Mouse (Mus musculus) activated CD4-positive, CD25-positive, alpha-beta regulatory T cell, adult 4 months (primary cell): ENCODE data around the gene Tcerg1l. TPM values are rescaled to one million over a fixed set of nuclear protein-coding genes. Genes with fewer than 3 reads are reported as not detected.

ENCODE experiments used
- ATAC-seq: one replicate; pipeline ENCODE4 v1.8.0; 2017
- polyA plus RNA-seq, 2 experiments: library from polyadenylated mRNA; unstranded; fragments of 100-300 nt; shearing (Covaris generic); gene quantifications; one replicate each; pipeline ENCODE4 v1.2.1; 2017

Gene Tcerg1l
- not detected for polyA plus RNA-seq

DNA sequence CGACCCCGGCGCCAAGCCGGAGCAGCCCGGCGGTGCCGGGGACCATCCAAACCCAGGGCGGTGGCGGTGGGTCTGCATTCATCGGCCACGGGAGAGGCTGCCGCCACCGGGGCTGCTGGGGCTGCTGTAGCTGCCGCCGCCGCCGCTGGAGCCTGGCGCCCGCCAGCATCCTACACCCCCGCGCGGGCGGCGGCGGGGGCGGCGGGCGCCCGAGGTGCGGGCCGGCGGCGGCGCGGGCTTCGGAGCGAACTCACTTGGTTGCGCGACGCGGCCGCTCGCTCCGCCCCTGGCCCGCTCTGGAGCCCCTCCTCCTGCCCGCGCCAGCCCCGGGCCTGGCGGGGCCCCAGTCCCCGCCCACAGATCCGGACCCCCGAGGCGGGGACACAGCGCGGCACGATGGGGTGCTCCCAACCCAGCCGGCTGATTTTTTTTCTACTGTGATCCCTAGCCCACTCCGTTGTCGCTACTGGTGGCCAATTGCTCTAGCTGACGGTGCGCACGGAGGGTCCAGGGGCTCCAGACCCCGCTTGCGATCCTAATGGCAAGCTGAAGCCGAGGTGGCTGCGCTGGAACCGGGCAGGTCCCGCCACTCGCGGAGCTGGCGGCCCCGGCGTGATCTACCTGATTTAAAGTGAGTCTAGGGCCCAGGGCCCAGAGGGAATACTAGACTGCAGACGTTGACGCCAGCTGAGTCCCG lies at the start of gene Tcerg1l:
Tcerg1l (minus strand) TSS at position 246 of the 697 bp plus-strand sequence.
- no peak for ATAC-seq

DNA sequence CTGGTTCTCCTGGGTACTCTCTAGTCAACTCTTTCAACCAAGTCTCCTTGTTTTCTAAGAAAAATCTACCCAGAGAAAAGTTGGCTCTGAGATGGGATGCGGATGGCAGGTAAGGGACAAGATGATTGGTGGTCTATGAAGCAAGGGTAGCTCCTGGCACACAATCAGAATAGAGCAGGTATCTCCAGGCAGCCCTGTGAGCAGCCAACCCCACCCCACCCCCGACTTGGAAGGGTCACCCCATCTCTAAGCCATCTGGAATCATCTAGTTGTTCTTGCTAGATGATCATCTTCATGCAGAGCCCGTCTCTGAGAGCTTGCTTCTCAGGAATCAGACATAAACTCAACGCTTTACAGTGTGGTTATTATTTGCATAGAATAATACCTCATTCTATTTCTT lies 44.6 kb upstream of the Tcerg1l start:
- no peak for ATAC-seq

DNA sequence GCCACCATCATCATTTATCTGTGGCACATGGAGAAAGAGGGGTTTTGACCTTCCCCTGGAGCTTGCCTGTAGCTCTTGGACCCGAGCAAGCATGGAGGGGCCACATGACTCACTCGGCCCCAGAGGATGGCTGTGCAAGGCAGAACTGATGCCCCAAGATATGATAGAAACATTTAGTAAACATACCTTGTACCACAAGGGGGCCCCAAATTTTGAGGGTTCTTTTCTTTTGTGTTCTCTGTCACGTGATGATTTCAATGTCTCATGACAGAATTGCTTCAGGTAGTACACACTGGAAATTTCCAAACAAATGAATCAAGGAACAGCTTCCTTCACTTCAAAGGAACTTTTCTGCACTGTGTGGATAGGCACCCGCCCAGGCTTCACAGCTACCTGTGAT lies 35.0 kb upstream of the Tcerg1l start:
- ATAC-seq: no peak

DNA sequence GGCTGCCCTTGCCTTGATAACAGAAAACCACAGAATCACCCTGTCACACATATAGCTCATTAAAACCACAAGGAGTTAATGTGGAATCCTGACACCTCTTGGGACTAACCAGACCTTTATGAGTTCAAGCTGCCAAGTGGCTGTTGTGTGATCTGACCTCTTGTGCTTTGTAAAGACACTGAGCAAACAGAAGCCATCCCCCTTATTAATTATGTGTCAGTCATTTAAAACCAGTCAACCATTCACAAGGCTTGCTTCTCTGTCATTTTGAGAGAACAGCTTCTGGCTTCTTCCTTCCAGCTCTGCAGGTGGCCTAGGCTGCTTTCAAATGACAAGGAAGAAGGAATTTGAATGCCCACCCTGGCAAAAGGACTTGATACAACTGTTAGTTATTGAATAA lies 33.9 kb upstream of the Tcerg1l start:
- no peak for ATAC-seq

DNA sequence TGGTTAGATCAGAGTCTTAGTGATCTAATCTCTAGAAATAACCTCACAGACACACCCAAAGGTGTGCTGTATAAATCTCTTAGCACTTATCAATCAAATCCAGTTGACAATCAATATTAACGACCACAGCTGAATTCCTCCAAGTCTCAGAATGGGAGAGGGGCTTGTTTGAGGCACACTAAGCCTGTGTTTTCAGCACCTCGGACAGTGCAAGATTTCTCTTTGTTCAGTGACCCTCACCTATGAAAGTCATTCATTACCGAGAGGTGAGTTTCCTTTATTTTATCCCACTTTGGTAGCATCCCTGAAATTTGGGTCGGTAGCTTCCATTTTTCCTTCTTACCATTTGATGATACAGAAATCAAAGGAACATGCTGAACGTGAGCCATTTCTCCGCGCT lies 32.4 kb upstream of the Tcerg1l start:
- ATAC-seq: no peak

DNA sequence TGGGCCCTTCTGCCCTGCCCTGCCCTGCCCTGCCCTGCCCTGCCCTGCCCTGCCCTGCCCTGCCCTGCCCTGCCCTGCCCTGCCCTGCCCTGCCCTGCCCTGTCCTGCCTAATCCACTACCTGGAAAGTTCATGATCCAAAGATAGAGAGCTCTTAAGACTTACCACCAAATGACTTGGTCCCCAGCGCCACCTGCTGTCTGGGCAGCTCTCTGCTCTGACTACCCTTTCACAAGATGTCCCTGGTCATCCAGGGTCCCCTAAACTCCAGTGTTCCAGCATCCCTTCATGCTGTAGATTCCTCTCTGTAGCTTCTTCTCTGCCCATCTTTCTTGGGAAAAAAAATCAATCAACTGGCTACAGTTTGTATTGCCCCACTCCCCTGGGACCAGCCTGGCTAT lies 31.3 kb upstream of the Tcerg1l start:
- no peak for ATAC-seq

DNA sequence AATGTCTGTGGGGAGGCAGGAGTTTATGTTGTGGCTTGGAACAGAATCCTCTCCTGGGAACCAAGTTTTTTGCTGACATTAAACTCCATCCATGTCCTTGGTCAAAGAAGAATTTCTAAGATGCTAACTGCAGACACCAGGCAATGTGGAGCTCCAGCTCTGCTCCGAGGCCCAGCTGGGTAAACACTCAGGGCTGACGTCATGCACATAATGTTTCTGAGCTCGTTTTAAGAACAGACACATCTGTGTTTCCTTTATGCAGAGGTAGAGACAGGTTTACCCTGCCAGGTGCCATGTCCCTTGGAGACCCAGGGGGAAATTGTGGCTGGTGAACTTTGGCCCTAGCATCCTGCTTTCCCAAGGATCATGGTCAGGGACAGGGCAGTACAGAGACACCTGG lies 29.9 kb upstream of the Tcerg1l start:
- ATAC-seq: no peak

DNA sequence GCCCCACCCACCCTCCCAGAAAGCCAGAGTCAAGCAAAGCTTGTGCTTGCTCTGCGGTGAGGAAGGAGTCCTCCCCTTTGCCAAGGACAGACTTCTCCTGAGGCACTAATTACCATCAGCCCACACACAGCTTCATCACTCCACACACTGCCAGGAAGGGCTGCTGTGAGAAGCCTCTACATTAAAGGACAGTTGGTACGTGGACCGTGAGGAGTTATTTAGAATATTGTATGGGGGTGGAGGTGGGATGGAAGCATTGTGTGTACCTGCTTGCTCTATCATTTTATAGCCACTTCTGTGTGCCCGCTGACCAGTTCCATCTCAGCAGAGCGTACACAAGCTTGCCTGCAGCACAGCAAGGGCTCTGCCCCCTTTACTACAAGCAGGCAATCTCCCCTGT lies 16.0 kb upstream of the Tcerg1l start:
- no peak for ATAC-seq

DNA sequence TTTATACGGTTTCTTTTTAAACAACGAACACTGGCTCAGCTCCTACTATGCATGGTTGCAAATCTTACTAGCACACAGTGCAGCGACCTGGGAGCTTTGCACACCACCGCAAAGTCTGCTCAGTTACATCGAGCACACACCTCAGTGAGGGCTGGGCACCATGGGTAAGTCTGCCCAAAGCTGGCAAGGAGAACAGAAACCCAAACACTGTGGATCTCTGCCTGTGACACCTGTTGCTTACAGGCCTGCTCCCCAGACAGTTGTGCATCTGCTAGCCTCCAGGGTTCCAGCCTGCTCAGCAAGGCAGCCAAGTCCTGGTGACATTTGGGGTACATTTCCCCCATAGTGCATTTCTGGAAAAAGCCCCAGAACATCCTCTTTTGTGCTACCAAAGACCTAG lies 4.1 kb upstream of the Tcerg1l start:
- ATAC-seq: no peak

DNA sequence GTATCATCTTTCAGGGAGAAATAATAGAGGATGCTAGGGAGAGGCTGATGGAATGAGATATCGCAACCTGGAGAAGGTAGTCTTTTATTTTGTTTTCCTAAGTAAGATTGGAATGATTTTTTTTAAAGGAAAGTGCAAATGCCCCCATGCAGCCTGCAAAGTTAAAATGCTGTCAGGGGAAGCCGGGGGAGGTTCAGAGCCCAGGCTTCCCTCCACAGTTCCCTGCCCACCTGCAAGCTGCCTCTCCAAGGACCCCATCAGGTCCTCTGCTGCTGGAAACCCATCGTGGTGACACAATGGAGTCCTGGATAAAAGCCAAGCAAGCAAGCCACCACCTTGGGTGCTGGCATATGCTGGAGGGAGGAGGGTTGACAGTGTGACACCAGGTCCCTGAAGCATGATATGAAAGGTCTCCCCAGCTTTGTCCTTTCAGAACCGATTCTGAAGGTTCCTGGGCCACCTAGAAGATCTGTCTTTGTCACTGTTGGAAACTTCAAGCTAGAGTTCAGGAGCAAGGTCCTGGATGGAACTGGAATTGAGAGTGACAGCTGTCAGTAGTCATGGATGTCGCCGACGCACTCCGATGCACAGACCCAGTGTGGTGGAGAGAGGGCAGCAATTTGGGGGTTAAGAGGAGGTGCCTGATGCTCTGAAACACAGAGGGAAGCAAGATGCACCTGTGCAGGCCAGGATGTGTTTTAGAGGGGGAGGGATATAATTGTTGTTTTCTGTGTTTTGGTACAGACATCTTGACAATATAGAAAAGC lies 3.2 kb upstream of the Tcerg1l start:
- no peak for ATAC-seq

DNA sequence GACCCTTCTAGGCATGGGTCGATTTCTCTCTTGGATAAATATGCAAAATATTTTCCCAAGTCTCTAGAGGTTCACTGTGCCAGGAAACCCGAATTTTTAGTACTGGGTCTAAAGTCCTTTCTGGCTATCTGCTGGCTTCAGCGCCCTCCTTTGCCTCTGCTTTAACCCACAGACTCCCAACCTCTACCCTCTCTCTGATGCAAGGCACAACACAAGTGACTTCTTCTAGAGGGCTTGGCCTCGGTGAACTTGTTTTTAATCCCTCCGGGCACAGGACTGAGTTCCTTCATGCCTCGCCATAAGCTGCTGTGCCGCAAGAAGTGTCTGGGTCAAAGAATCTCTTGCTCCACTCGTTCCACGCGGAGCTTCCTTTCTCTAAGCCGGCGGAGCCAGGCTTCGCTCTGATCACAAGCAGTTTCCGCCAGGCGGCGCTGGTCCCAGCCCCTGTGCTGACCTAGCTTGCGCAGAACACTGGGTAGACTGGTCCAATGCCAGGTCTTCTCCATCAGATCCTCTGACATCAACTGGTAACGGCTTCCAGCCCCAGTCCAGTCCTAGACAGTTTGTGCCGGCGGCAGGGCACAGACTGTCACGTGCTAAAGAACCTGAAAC lies 758 bp upstream of the Tcerg1l start:
- ATAC-seq: no peak

DNA sequence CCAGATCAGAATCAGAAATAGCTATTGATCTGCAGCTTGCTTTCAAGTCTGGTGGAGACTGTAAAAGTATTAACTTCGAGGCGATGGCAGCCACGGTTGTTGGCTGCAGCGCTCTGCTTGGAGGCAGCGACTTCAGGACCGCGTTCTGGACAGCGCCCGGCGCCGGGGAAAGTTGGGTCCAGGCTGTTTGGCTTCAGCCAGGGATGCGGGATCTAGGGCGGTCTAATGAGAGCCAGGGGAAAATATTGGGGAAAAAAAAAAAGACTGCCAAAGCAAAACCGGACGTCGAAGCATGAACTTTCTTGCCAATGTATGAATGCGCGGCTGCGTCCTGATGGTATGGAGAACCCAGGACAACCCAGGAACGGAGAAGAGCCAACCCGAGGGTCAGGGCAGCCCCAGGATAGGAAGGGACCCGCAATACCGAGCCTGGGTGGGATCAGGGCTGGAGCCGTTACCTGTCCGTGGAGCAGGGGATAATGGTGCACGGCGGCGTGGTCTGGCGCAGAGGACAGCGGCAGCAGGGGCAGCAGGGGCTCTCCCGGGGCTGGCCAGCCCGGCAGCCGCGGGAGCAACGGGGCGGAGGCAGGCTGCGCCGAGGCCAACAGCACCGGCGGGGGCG lies 556 bp downstream of the Tcerg1l start:
- no peak for ATAC-seq

DNA sequence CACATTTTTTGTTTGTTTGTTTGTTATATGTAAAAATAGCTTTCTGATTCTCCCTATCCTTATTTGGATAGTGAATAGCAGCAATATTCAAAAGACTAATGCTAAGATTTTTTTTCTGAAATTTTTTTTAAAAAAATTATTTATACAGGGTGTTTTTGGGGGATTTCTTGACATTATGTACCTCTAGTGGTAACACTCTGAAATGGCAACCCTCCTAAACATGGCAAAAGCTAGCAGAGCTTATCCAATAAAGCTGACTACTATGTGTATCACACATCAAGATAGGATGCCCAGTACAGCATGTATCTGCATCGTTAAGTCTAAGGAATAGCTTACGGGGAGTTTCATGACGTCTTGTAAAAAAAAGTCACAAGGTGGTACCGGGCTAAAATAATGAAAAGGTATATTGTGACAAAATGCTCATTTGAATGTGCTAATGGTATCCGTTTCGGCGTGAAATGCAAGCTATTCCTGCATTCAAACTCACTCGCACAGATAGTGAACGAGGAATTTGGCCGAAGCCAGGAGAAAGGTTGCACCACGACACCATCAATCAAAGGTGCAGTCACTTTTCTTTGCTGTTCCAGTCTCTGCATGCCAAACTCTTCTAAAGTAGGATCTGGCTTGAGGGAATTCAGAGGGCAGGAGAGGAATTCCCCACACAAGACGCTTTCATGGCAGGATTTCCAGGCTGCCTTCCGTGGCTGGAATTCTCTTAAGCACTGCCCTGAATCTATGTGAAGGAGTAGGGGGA lies 1.2 kb downstream of the Tcerg1l start:
- no peak for ATAC-seq

DNA sequence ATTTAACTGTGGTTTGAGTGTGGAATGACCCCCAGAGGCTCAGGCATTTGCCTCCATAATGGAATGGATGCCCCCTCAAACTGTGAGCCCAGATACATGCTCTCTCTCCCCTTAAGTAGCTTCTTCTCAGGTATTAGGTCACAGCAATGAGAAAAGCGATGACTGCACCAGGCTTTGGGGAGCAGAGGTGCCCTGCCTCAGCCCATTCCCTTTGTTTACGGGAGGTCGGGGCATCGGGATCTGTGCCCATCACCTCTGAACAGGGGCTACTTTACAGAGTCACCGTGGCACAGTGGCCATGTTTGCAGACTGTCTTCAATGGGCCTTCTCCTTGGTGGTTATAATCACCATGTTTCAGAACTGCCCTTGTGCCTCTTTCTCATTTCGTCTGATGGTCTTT lies 7.6 kb downstream of the Tcerg1l start:
- ATAC-seq: no peak

DNA sequence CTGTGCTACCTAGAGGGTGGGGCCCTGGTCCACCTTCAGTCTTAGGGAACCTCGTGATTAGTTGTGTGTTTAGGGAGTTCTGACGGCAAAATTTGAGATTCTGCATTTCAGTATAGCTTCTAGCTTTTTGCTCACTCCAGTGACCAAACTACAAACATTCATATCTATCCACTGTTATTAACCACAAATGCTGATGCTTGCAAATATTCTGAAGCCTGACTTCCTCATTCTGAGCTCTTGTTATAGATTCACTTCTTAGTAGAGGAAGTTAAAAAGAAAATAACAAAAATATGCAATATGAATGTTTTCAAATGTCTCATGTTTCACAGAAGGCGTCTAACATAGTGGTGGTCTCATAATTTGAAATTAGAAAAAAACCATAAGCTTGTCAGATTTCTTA lies 8.5 kb downstream of the Tcerg1l start:
- ATAC-seq: no peak

DNA sequence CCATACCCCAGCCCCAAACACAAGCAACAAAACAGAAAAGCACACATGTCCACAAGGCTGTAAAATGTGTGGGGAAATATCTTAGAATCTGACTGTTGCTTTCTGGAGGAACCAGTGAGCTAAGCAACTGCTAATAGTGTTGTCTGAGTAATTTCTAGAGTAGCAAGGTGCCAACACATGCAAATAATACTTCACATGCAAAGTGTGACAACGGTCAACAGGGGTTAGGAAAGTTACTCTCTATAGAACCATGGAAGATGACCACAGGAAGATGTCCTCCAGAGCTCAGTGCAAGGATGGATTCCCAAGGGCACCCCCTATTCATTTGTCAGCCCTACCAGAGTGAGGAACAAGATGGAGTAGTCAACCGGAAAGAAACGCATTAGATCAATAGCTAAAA lies 18.3 kb downstream of the Tcerg1l start:
- no peak for ATAC-seq

DNA sequence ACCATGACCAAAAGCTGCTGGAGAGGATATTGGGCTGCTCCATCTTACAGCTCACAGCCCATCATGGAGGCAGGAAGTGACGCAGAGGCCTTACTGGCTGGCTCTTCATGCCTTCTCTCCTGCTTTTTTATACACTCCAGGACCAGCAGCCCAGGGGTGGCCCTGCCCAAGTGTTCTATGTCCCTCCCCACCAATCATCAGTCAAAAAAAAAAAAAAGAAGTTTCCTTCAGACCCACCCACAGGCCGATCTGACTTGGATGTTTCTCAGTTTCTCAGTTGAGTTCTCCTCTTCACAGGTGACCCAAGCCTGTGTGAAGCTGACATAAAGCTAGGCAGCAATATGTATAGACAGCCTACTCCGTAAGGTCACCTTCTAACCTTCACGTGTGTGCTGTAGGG lies 19.0 kb downstream of the Tcerg1l start:
- no peak for ATAC-seq

DNA sequence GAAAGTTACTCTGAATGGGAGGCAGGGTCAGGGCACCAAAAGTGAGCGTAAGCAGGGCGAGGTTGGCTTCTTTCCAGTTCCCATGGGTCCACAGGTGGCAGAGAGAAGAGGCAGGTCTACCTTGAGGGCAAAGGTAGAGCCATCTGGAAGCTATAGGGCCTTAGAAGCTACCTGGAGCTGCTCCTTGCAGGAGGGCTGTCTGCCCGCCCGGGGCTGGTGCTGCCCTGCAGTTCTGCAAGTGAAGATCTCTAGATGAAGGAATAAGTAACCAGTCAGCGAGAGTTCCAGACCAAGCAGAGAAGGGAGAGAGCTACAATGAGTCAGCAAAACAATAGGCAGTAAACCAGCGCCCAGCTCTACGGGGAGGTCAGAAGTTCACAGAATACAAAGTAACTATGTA lies 22.0 kb downstream of the Tcerg1l start:
- no peak for ATAC-seq

DNA sequence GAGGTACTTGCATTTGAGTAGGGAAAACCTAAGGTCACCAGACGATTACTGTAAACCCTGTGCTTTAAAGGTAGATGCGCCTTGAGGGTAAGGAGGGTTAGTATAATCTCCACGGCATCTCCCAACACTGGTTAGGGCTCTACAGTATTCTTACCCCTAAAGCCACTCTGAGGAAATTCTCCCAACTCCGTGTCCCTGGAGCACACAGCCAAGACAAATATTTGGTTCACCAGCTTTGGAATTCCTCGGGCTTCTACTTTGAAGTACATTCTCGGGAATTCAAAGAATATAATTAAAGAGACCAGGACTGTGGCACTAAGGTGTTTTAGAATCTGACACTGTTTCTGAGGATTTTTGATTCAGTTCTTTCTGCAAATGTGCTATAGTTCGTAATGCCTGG lies 23.2 kb downstream of the Tcerg1l start:
- ATAC-seq: no peak

DNA sequence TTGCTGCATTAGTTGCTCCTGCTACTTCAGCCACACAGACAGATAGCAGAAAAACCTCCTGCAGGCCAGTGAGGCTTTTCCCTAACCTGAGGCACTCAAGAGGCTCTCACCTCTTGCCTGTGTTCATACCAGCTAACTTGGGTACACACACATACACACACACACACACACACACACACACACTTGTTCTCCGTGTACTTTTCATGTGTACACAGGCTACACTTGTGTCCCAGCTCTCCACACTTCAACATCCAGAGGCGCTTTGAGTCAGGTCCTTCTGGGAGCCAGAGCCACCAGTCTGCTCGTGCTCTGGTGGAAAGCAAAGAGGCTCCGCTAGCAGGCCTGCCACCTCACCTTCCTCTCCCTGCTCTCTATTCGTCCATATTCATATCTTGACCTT lies 24.0 kb downstream of the Tcerg1l start:
- no peak for ATAC-seq

DNA sequence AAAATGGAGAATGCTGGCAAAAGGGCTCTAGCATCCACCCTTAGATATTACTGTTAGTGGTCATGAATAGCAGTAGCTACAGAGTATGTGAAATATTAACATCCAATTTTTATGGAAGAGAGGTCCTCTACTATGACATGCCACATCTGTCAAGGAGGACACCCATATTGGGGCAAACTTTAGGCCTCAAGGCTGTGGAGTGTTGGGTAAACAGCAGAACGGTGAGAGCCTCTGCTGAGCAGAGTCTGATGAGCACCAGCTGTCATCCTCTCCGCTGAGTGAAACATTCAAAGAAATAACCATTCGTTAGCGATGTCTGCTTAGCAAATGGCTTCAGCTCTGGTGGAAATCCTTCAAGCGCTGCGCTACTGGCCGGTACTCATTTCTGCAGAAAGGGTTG lies 30.0 kb downstream of the Tcerg1l start:
- no peak for ATAC-seq

DNA sequence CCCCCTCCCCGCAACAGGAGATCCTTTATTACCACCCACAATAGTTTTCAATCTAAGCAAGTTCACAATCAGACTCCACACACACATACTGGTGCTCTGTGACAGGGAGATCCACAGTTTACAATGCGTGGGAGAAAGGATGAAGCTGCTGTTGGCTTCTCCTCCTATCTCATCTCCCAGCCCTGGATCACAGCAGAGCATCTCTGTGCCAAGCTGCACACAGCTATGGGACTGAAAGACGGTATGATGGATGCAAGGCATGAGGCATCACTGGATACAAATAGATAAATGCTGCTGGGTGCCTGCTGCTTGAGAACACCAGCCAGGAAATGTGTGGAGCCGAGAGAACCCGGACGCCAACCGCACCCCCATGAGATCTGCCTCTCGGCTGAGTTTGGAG lies 32.0 kb downstream of the Tcerg1l start:
- no peak for ATAC-seq

DNA sequence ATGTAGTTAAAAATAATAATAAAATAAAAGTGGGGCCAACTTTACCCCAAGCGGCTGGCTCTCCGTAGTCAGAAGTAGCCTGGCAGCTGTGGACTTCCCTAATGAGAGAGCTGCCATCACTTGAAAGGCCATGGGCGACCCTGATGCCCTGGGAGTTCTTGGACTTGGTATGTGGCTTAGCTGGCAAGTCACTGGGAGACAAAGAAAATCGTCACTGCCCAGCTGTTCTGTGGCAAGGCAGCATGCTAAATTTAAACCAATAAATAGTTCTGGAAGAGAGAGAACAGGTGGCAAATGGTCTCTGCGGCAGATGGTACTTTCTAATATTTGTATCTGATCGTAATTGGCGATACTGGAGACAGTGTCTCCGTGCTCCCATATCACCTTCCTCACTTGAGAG lies 40.1 kb downstream of the Tcerg1l start:
- ATAC-seq: no peak
